Mouse (Mus musculus) common myeloid progenitor, adult 5-6 weeks (primary cell): ENCODE measurements around the gene Necap2. TPM values are rescaled to one million over a fixed set of nuclear protein-coding genes. Genes with fewer than 3 reads are reported as not detected.

Experiments used
- ATAC-seq: replicated peaks from 2 replicates; pipeline ENCODE4 v1.8.0; 2016; ENCODE audit warnings: low read depth, mild to moderate bottlenecking, moderate TSS enrichment, inconsistent platforms; ENCODE audit not compliant: poor library complexity, severe bottlenecking
- total RNA-seq: library from RNA; stranded (forward); fragments of 200-1000, 187-1606 nt; gene quantifications from 2 replicates; pipeline ENCODE4 v1.2.3, GENCODE M21; 2017

Necap2 gene
- total RNA-seq, 1 experiment from 2014 or later, result 60.3 TPM

GRCm38 (mm10) chr4:141048810-141049475, 29.2 kb downstream of the Necap2 start:
- no peak for ATAC-seq

- peak; percentile 93 for ATAC-seq
These were observed 33.3 kb downstream of the Necap2 start for GRCm38 (mm10) chr4:141044816-141045215.

DNA sequence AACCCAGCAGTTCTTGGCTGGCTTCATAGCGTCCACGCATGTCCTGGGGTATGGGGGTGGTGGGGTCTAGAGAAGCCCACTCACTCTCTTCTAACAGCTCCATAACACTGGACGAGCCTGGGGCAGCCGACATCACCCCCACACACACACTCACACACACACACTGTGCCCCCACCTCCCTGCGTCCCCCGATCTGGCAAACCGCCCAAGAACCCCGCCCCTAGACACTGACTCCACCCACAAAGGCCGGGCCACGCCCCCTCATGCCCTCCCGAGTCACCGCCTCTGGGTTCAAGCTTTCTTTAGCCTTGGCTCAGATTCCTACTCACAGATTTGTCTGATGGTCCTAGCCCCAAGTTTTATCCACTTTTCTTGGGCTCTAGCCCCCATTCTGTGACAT, 37.0 kb downstream of the Necap2 start:
- ATAC-seq, result no peak

GRCm38 (mm10) chr4:141033606-141034549, 44.3 kb downstream of the Necap2 start:
- peak; percentile 2; the same call in 1 of the 2 replicates for ATAC-seq

- peak; percentile 96 for ATAC-seq
These were observed 46.4 kb downstream of the Necap2 start for GRCm38 (mm10) chr4:141031733-141032132.

- no peak for ATAC-seq
These were observed 47.5 kb downstream of the Necap2 start for GRCm38 (mm10) chr4:141030541-141031206.

DNA sequence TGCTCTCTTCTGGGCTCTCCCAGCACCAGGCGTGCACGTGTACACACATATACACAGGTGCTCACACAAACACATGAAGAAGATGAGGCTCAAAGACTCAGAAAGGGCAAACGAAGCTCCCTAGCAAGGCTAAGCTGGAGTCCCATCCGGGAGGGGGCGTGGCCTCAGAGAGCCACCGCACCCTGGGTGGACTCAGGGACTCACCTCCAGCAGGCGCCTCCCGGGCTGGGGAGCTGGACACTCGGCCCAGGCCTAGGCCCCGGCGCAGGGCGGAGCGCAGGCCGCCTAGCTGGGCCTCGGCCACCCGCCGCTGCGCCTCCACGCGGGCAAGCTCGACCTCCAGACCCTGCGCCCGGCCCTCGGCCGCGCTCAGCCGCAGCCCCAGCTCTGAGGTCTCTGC, 53.2 kb downstream of the Necap2 start:
- no peak for ATAC-seq

- no peak for ATAC-seq
These were observed 54.1 kb downstream of the Necap2 start for GRCm38 (mm10) chr4:141024052-141024451.

- ATAC-seq, result no peak
These were observed 56.6 kb downstream of the Necap2 start for GRCm38 (mm10) chr4:141021614-141021929.

DNA sequence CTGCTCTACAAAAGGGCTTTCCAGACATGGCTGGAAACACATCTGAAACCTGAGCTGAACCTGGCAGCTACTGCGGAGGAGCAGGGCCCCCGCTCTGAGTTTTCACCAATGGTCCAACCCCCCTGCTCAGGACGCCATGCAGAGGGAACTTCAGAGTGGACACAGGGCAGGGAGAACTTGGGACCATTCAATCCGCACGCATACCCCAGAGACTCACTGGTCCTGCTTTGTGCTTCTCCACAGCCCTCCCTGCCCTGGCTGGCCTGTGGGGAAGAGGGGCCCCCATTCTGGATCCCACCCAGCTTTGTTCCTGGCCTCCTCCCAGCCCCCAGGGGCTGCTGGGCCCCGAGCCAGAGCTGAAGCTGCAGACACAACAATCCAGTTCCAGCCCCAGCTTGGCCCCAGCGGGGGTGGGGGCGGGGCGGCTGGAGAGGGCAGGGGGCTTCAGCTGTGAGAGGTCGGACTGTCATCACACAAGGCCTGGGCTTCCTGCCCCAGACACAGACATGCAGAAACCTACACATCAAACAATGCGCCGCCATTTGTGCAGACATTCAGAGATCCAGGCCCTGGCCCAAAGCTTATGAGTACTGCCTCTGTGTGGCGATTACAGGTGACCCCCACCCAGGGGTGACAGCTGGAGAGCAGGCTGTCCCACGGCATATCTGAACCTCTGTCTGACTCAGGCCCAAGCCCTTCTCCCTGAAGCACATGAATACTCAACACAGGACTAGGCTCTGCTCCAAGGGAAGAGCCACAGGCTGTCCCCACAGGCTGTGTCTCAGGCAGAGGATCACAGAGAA, 57.1 kb downstream of the Necap2 start:
- ATAC-seq, result no peak

GRCm38 (mm10) chr4:141020220-141020619, 57.9 kb downstream of the Necap2 start:
- no peak for ATAC-seq

DNA sequence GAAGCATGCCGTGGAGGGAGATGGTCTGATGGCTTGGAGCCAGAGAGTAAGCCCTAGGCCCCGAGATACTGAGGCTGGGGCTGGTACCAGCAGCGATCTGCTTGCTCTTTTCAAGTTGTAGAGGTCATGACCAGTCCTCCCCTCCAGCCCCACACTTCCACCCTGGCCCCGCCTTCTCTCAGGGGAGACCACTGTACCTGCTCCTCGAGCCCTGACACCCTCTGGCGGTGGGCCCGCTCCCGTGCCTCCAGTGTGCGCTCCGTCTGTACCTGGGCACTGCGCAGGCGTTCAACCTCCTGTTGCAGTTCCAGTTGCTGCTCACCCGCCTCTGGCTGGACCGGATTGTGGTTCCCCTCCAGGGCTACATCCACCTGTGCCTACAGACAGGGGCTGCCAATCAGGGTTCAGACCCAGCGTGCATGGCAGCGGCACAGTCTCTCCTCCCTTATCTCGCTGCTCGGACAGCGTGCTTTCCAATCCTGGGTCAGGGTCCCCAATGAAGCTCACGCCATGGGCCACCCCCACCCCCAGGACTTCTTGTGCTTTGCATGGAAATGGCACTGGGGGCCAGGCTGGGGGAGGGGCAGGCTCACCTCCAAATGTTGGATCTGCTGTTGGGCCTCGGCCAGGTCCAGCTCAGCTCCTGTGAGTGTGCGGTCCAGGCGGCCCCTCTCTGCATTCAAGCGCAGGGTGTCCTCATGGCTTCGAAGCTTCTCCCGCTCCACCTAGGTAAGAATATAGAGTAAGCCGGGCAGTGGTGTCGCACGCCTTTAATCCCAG, 60.3 kb downstream of the Necap2 start:
- ATAC-seq, result no peak

Other genes starting within 250 kb of the Necap2 start
- not detected in 2 replicates for gene Padi1, start 232.6 kb downstream of the Necap2 start, total RNA-seq
- 14.5 and 17.0 TPM in 2 replicates for gene Padi2, start 172.0 kb downstream of the Necap2 start, total RNA-seq
- 115 and 121 TPM in 2 replicates for gene Sdhb, start 117.2 kb downstream of the Necap2 start, total RNA-seq
- 33.6 and 63.3 TPM in 2 replicates for gene Atp13a2, start 91.5 kb downstream of the Necap2 start, total RNA-seq
- not detected in 2 replicates for gene Mfap2, start 67.9 kb downstream of the Necap2 start, total RNA-seq
- 4.3 and 9.3 TPM in 2 replicates for gene Crocc, start 17.8 kb downstream of the Necap2 start, total RNA-seq
- not detected in 2 replicates for gene Spata21, start 10.0 kb upstream of the Necap2 start, total RNA-seq
- gene Szrd1, start 61.4 kb upstream of the Necap2 start, total RNA-seq, result 40.1 and 47.4 TPM in 2 replicates
- gene Fbxo42, start 69.6 kb upstream of the Necap2 start, total RNA-seq, result 10.4 and 13.2 TPM in 2 replicates
- 2.2 and 6.1 TPM in 2 replicates for gene Rsg1, start 135.6 kb upstream of the Necap2 start, total RNA-seq
- gene Arhgef19, start 161.1 kb upstream of the Necap2 start, total RNA-seq, result not detected in 2 replicates
- gene Epha2, start 222.9 kb upstream of the Necap2 start, total RNA-seq, result 0.29 and 1.2 TPM in 2 replicates